ENCODE assay signal across 15 mouse cellular contexts in genomic region chr19:42636631-42637030, GRCm38 (mm10). TPM values are rescaled to one million over a fixed set of nuclear protein-coding genes. Genes with fewer than 3 reads are reported as not detected.
A peak's percentile ranks its signal among the peaks of the same experiment; 100 is the strongest.
DNase-seq lines count a peak whose midpoint lies in the region; ATAC-seq and TF ChIP-seq lines count a peak whose summit lies in the region.
"Had no signal": no experiment of that assay in that cellular context is flagged by ENCODE, and none has a peak within 500 bp of the region (broad histone marks: within the 10 kb centered on the region; RNA-seq: fewer than 3 reads in every experiment).

No protein-coding gene starts in this region.

- H3K27me3 ChIP-seq in liver, postnatal 0 days (ENCODE audit: insufficient read depth, low read length): no peaks in the 10 kb centered on the region
- peaks cover 18% of the 10 kb centered on the region for H3K27me3 ChIP-seq in liver, embryonic 12.5 days (replicated peaks)
- H3K27me3 ChIP-seq in embryonic facial prominence, embryonic 11.5 days (ENCODE audit: control insufficient read depth, insufficient read depth, low read length): no peaks in the 10 kb centered on the region
- H3K27me3 ChIP-seq: embryonic facial prominence, embryonic 12.5 days had no signal

- H3K4me1 ChIP-seq in liver, postnatal 0 days (ENCODE audit: insufficient read depth): no peaks in the 10 kb centered on the region; the same call in 1 of the 2 replicates
- H3K4me1 ChIP-seq in liver, embryonic 12.5 days: no peaks in the 10 kb centered on the region
- peaks cover 6% of the 10 kb centered on the region; the same call in 1 of the 2 replicates for H3K4me1 ChIP-seq in embryonic facial prominence, embryonic 11.5 days (ENCODE audit: control insufficient read depth, insufficient read depth, low read length)

- no peak for TF ChIP-seq CTCF in liver, postnatal 0 days (IDR thresholded peaks at IDR 0.05; ENCODE audit: low read depth)

- ATAC-seq in liver, postnatal 0 days: no peak
- no peak for ATAC-seq in liver, embryonic 12.5 days
- ATAC-seq in embryonic facial prominence, embryonic 11.5 days (replicated peaks; ENCODE audit: insufficient number of reproducible peaks, low FRiP score, low TSS enrichment, low read depth): no peak
- ATAC-seq: forebrain, postnatal 0 days had no signal

- no peaks in the 10 kb centered on the region for H3K36me3 ChIP-seq in liver, postnatal 0 days (replicated peaks; ENCODE audit: insufficient read depth, low read length)
- no peaks in the 10 kb centered on the region for H3K36me3 ChIP-seq in liver, embryonic 12.5 days
- no peaks in the 10 kb centered on the region for H3K36me3 ChIP-seq in embryonic facial prominence, embryonic 11.5 days (replicated peaks; ENCODE audit: control insufficient read depth, insufficient read depth, low read depth, low read length)
- H3K36me3 ChIP-seq: embryonic facial prominence, embryonic 12.5 days; hindbrain, embryonic 12.5 days had no signal

- peak; percentile 35 for DNase-seq in adrenal gland, postnatal 14 days
- DNase-seq in adrenal gland, adult (ENCODE audit: inconsistent age in 2 of 2, low spot score in 1 of 2): no peak
- DNase-seq in liver, postnatal 0 days: peak; percentile 15
- DNase-seq in ES-CJ7 (ENCODE audit: low read depth, low spot score): peak; percentile 69
- DNase-seq in embryonic facial prominence, embryonic 11.5 days (ENCODE audit: low spot score): peak; percentile 73
- no peak for DNase-seq in layer of hippocampus, postnatal 36 days
- DNase-seq in frontal cortex, postnatal 10 days (ENCODE audit: low spot score in 2 of 2): no peak
- DNase-seq: adrenal gland, postnatal 25 days; cerebellum, adult 11-12 months; forebrain, postnatal 0 days; left cerebral cortex, postnatal 4 days had no signal

- 48% methylated on average over 11 of the region's 11 CpGs for WGBS in liver, postnatal 0 days (ENCODE audit: insufficient replicate concordance)
- WGBS in liver, embryonic 12.5 days (ENCODE audit: insufficient replicate concordance): 43% methylated on average over 11 of the region's 11 CpGs
- 50% methylated on average over 11 of the region's 11 CpGs for WGBS in embryonic facial prominence, embryonic 11.5 days

- no peak overlapping the region for H3K4me2 ChIP-seq in liver, postnatal 0 days (ENCODE audit: low read depth, low read length)
- H3K4me2 ChIP-seq in liver, embryonic 12.5 days: no peak overlapping the region
- H3K4me2 ChIP-seq in embryonic facial prominence, embryonic 11.5 days (ENCODE audit: low read depth, low read length): no peak overlapping the region
- H3K4me2 ChIP-seq: embryonic facial prominence, embryonic 12.5 days; hindbrain, embryonic 12.5 days had no signal

- no peak overlapping the region for H3K27ac ChIP-seq in liver, postnatal 0 days (ENCODE audit: low read depth)
- no peak overlapping the region for H3K27ac ChIP-seq in liver, embryonic 12.5 days
- no peak overlapping the region for H3K27ac ChIP-seq in embryonic facial prominence, embryonic 11.5 days (replicated peaks; ENCODE audit: low read depth, low read length)
- H3K27ac ChIP-seq: embryonic facial prominence, embryonic 12.5 days; hindbrain, embryonic 12.5 days had no signal

- H3K4me3 ChIP-seq in liver, postnatal 0 days (ENCODE audit: low read depth, low read length): no peak overlapping the region
- no peak overlapping the region for H3K4me3 ChIP-seq in liver, embryonic 12.5 days
- no peak overlapping the region for H3K4me3 ChIP-seq in embryonic facial prominence, embryonic 11.5 days (ENCODE audit: low read depth, low read length)
- H3K4me3 ChIP-seq: embryonic facial prominence, embryonic 12.5 days; hindbrain, embryonic 12.5 days had no signal

- TF ChIP-seq EP300 in liver, postnatal 0 days (IDR thresholded peaks at IDR 0.05; ENCODE audit: low read depth): no peak

- H3K9me3 ChIP-seq in liver, postnatal 0 days (ENCODE audit: low read length): no peaks in the 10 kb centered on the region
- no peaks in the 10 kb centered on the region for H3K9me3 ChIP-seq in liver, embryonic 12.5 days (replicated peaks)
- no peaks in the 10 kb centered on the region for H3K9me3 ChIP-seq in embryonic facial prominence, embryonic 11.5 days (replicated peaks; ENCODE audit: control insufficient read depth, low read length)
- H3K9me3 ChIP-seq: embryonic facial prominence, embryonic 12.5 days; hindbrain, embryonic 12.5 days had no signal

- no peak overlapping the region for H3K9ac ChIP-seq in liver, postnatal 0 days (replicated peaks)
- no peak overlapping the region for H3K9ac ChIP-seq in liver, embryonic 12.5 days
- no peak overlapping the region for H3K9ac ChIP-seq in embryonic facial prominence, embryonic 11.5 days (replicated peaks; ENCODE audit: low read length)
- H3K9ac ChIP-seq: embryonic facial prominence, embryonic 12.5 days; forebrain, postnatal 0 days; hindbrain, embryonic 12.5 days had no signal

RNA-seq across cellular contexts. Expression of gene Loxl4, which starts 24.0 kb away (rescaled TPM):
- total RNA-seq in adrenal gland, postnatal 14 days (2021): 1.8 and 1.9 TPM in 2 replicates
- 0.05 and 0.13 TPM in 2 replicates for polyA plus RNA-seq in liver, postnatal 0 days (2015; fragmentation: Nextera tagmentation; extraction: Ambion mirVana)
- 0.08 and 0.11 TPM in 2 replicates for polyA plus RNA-seq in liver, embryonic 12.5 days (2016; fragmentation: Nextera tagmentation; extraction: Ambion mirVana)
- 0.06 and 0.28 TPM in 2 replicates for polyA plus RNA-seq in embryonic facial prominence, embryonic 11.5 days (2014; fragmentation: Nextera tagmentation; extraction: Ambion mirVana)
- total RNA-seq in layer of hippocampus, postnatal 36 days (2021): under 1 TPM; 0.15 to 0.35 TPM
- total RNA-seq: monocyte, adult 5-6 weeks had no signal

Comparison
In these comparisons a context has a peak if more than half of its experiments do, and no peak if none do; other contexts are left out.
1. DNase-seq: peak in adrenal gland, postnatal 14 days (single experiment), liver, postnatal 0 days (single experiment), ES-CJ7 (single experiment) and embryonic facial prominence, embryonic 11.5 days (single experiment); none in adrenal gland, adult (0 of 2), layer of hippocampus, postnatal 36 days (0 of 2) and frontal cortex, postnatal 10 days (0 of 2).